Mouse (Mus musculus) liver, adult 2 months (tissue): ENCODE data around the gene Prtg.

Experiments used
- CTCF ChIP-seq: fragments of 200-500 bp; IDR thresholded peaks from 2 replicates; pipeline ENCODE4 v1.5.1; 2011; ENCODE audit warnings: low read depth, low read length, control low read depth
- POLR2A ChIP-seq: fragments of 200-500 bp; IDR thresholded peaks from 2 replicates; pipeline ENCODE4 v1.6.1; 2011; ENCODE audit warnings: low read length, control low read depth; ENCODE audit not compliant: insufficient read depth; ENCODE audit errors: extremely low read depth

GRCm38 (mm10) chr9:72923068-72923467, 116.4 kb downstream of the Prtg start:
- TF ChIP-seq CTCF (no peak), POLR2A (no peak)
